Mouse (Mus musculus) stomach, postnatal 0 days (tissue): ENCODE measurements at regions not wholly inside any gene's neighbourhood (a gene's known extent, or its start where the extent isn't known, plus 50 kb on each side); places are given as distances from the start of the nearest gene placed in this dataset.

Experiments
- ATAC-seq: fragments of 200-750 bp; cut with Nextera tagmentation; 2 replicates; pipeline ENCODE4 v1.8.0; 2017; ENCODE audit not compliant: low FRiP score, low TSS enrichment
- DNase-seq: peaks from one replicate; pipeline ENCODE4 v3.0.0-alpha.2; 2016; ENCODE audit warnings: low spot score
- H3K27ac ChIP-seq: fragments of 300-500 bp; sonication (generic); replicated peaks from 2 replicates; pipeline ENCODE4 v1.5.1; 2014; ENCODE audit warnings: mild to moderate bottlenecking, control low read depth
- H3K27me3 ChIP-seq: fragments of 300-500 bp; sonication (generic); 2 replicates; pipeline ENCODE4 v1.6.1; 2014; ENCODE audit warnings: low read length; ENCODE audit not compliant: control insufficient read depth, insufficient read depth
- H3K36me3 ChIP-seq: fragments of 300-500 bp; sonication (generic); 2 replicates; pipeline ENCODE4 v1.6.1; 2014; ENCODE audit warnings: low read length, mixed read lengths; ENCODE audit not compliant: control insufficient read depth, insufficient read depth
- H3K4me1 ChIP-seq: fragments of 300-500 bp; sonication (generic); replicated peaks from 2 replicates; pipeline ENCODE4 v1.6.1; 2014; ENCODE audit warnings: antibody characterized with exemption; ENCODE audit not compliant: control insufficient read depth, insufficient read depth
- H3K4me2 ChIP-seq: fragments of 300-500 bp; sonication (generic); replicated peaks from 2 replicates; pipeline ENCODE4 v1.6.1; 2014; ENCODE audit warnings: low read depth, mild to moderate bottlenecking, control low read depth, moderate library complexity
- H3K4me3 ChIP-seq: fragments of 300-500 bp; sonication (generic); 2 replicates; pipeline ENCODE4 v1.5.1; 2014; ENCODE audit warnings: low read depth, low read length, control low read depth
- H3K9ac ChIP-seq: fragments of 300-500 bp; sonication (generic); 2 replicates; pipeline ENCODE4 v1.6.1; 2014; ENCODE audit warnings: mild to moderate bottlenecking, low read length, control low read depth, mixed read lengths
- H3K9me3 ChIP-seq: fragments of 300-500 bp; sonication (generic); 2 replicates; pipeline ENCODE4 v1.6.1; 2016; ENCODE audit warnings: low read length; ENCODE audit not compliant: control insufficient read depth
- CTCF ChIP-seq: IDR thresholded peaks from 2 replicates; pipeline ENCODE4 v1.5.1; 2016; ENCODE audit warnings: antibody characterized with exemption, low read depth, mild to moderate bottlenecking, moderate library complexity
- EP300 ChIP-seq: optimal IDR thresholded peaks from 2 replicates; pipeline ENCODE3; 2016; ENCODE audit warnings: antibody characterized with exemption
- WGBS: fragments of 180-500 bp; shearing (Covaris S2); extraction: QIAGEN DNeasy Blood & Tissue Kit; methylation state at CpG from one replicate; pipeline ENCODE4 v1.1.7; 2014; 5-methylcytosine and 5-hydroxymethylcytosine counted together

- DNase-seq: no peak
- Histone ChIP-seq H3K4me3 (no peak overlapping the region), H3K4me2 (no peak overlapping the region), H3K27ac (no peak overlapping the region), H3K36me3 (no peaks in the 10 kb centered on the region), H3K27me3 (no peaks in the 10 kb centered on the region), H3K9me3 (no peaks in the 10 kb centered on the region), H3K9ac (no peak overlapping the region), H3K4me1 (no peaks in the 10 kb centered on the region)
- ATAC-seq: no peak
- 47% methylated on average over 5 of the region's 5 CpGs for WGBS
- TF ChIP-seq EP300 (no peak), CTCF (no peak)
Measured at GRCm38 (mm10) chr9:74650036-74650435, 211.7 kb upstream of the Onecut1 start.

- Histone ChIP-seq H3K27ac (no peak overlapping the region), H3K27me3 (no peaks in the 10 kb centered on the region), H3K4me3 (no peak overlapping the region), H3K36me3 (no peaks in the 10 kb centered on the region), H3K4me1 (no peaks in the 10 kb centered on the region), H3K4me2 (no peak overlapping the region), H3K9me3 (no peaks in the 10 kb centered on the region), H3K9ac (no peak overlapping the region)
- TF ChIP-seq EP300 (no peak), CTCF (no peak)
- ATAC-seq: no peak
- 60% methylated on average over 1 of the region's 1 CpGs for WGBS
- DNase-seq: no peak
Measured at GRCm38 (mm10) chr9:74655956-74656355, 205.8 kb upstream of the Onecut1 start.

DNA sequence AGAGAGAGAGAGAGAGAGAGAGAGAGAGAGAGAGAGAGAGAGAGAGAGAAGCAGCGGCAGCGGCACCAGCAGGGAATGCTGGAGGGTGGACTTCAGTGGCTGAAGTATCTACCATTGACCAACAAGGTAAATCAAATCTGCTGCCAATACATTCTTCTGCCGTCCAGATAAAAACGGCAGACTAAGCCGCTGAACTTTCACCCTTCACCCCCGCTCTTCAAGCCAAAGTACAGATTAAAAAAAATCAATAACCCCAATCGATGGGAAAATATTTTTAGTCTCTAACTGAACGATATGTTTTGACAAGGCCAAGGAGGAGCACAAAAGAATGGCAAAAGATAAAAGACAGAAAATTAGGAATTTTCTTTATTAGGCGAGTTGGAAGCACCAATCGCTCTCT is 205.3 kb upstream of the Onecut1 start:
- no peak for DNase-seq
- Histone ChIP-seq H3K9ac (no peak overlapping the region), H3K27ac (no peak overlapping the region), H3K36me3 (no peaks in the 10 kb centered on the region), H3K4me3 (no peak overlapping the region), H3K4me1 (no peaks in the 10 kb centered on the region), H3K9me3 (no peaks in the 10 kb centered on the region), H3K27me3 (no peaks in the 10 kb centered on the region), H3K4me2 (no peak overlapping the region)
- 50% methylated on average over 10 of the region's 10 CpGs for WGBS
- TF ChIP-seq CTCF (no peak), EP300 (no peak)
- no peak for ATAC-seq

GRCm38 (mm10) chr9:74671356-74671952 is 190.3 kb upstream of the Onecut1 start:
- no peak overlapping the region for H3K4me2 ChIP-seq
- H3K27ac ChIP-seq: no peak overlapping the region
- no peak overlapping the region for H3K9ac ChIP-seq
- H3K4me1 ChIP-seq: no peaks in the 10 kb centered on the region
- no peaks in the 10 kb centered on the region for H3K9me3 ChIP-seq
- no peak for TF ChIP-seq EP300
- no peak for TF ChIP-seq CTCF
- 84% methylated on average over 4 of the region's 4 CpGs for WGBS
- no peaks in the 10 kb centered on the region for H3K27me3 ChIP-seq
- no peak for DNase-seq
- H3K36me3 ChIP-seq: no peaks in the 10 kb centered on the region
- no peak overlapping the region for H3K4me3 ChIP-seq
- ATAC-seq: no peak

DNA sequence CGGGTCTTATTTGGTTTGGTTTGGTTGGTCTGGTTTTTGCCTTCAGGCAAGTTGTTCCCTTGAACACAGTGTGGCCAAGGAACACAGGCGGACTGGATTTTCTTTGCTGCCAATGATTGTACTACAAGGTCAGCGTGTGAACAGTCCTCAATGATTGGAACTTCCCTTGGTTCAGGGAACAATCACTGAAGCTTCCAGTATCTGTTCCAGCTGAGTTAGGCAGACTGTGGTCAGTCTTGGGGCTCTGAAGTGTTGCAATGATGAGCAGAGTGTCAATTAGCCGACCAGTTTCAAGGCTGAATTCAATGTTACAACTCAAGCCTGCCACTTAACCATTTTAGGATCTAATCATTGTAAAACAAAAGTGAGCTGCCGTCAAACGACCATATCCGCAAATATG is 189.5 kb upstream of the Onecut1 start:
- no peak overlapping the region for H3K9ac ChIP-seq

DNA sequence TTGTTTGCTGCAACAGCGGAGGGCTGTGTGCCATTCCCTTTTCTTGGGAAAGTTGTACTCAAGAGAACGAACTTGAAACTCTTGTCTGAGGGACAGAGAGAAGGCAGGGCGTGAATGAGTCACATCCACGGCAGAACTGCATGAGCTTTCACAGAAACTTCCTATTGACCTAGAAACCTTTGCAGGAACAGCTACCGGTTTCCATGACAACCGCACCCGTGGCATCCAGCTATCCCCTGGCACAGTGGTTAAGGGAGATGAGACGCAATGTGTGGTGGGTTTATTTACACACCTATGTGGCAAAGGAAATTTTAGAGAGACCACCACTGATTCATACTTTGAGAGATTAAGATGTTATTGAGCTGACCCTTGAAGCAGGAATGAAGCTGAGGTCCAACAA is 163.5 kb upstream of the Onecut1 start:
- no peaks in the 10 kb centered on the region for H3K9me3 ChIP-seq
- H3K9ac ChIP-seq: no peak overlapping the region
- no peak overlapping the region for H3K27ac ChIP-seq
- H3K4me2 ChIP-seq: no peak overlapping the region
- no peaks in the 10 kb centered on the region for H3K4me1 ChIP-seq
- TF ChIP-seq CTCF (no peak), EP300 (no peak)
- H3K4me3 ChIP-seq: no peak overlapping the region
- H3K27me3 ChIP-seq: no peaks in the 10 kb centered on the region
- no peaks in the 10 kb centered on the region for H3K36me3 ChIP-seq
- WGBS: 70% methylated on average over 8 of the region's 8 CpGs
- no peak for DNase-seq
- ATAC-seq: no peak

More for the DNA sequence above, 189.5 kb upstream of the Onecut1 start:
- Histone ChIP-seq H3K4me3 (no peak overlapping the region), H3K36me3 (no peaks in the 10 kb centered on the region), H3K9me3 (no peaks in the 10 kb centered on the region), H3K27ac (no peak overlapping the region), H3K4me1 (no peaks in the 10 kb centered on the region), H3K27me3 (no peaks in the 10 kb centered on the region), H3K4me2 (no peak overlapping the region)
- DNase-seq: no peak
- TF ChIP-seq EP300 (no peak), CTCF (no peak)
- 87% methylated on average over 7 of the region's 7 CpGs for WGBS
- ATAC-seq: no peak
